Mouse (Mus musculus): ENCODE data around the gene Csrnp2. TPM values are rescaled to one million over a fixed set of nuclear protein-coding genes. Genes with fewer than 3 reads are reported as not detected.
A peak's percentile ranks its signal among the peaks of the same experiment; 100 is the strongest.

Csrnp2 gene
- polyA plus RNA-seq, 2 experiments: 0.58 to 0.59 TPM

GRCm38 (mm10) chr15:100457340-100457739 lies 37.9 kb downstream of the Csrnp2 start:
- Histone ChIP-seq H3K9ac (replicated peaks) (no peak overlapping the region), H3K4me2 (ENCODE audit: low read depth) (peak overlapping the region; percentile 50), H3K4me3 (ENCODE audit: insufficient read depth in 1 of 2, low read depth in 2 of 2, low read length in 2 of 2) (no peak overlapping the region), H3K4me1 (replicated peaks; ENCODE audit: control insufficient read depth in 2 of 2, insufficient read depth in 2 of 2, low read length in 1 of 2) (peaks cover 4 to 22% of the 10 kb centered on the region in 2 experiments; a peak in 3 of 4 replicates), H3K36me3 (replicated peaks; ENCODE audit: control insufficient read depth, insufficient read depth, low read depth) (no peaks in the 10 kb centered on the region), H3K27me3 (ENCODE audit: control insufficient read depth, insufficient read depth, low read length) (no peaks in the 10 kb centered on the region), H3K9me3 (ENCODE audit: control insufficient read depth, low read length) (no peaks in the 10 kb centered on the region), H3K27ac (no peak overlapping the region)
- TF ChIP-seq EP300 (IDR thresholded peaks at IDR 0.05; ENCODE audit: low read depth) (no peak), CTCF (IDR thresholded peaks at IDR 0.05; ENCODE audit: low read depth) (peak; percentile 98)
- DNase-seq (ENCODE audit: low read depth in 3 of 3, low spot score in 3 of 3): peak; percentile 58 to 67 (median 59)
- 3% methylated on average over 17 of the region's 17 CpGs for WGBS (ENCODE audit: insufficient replicate concordance)
- peak; percentile 61 for ATAC-seq (ENCODE audit: insufficient read depth)

DNA sequence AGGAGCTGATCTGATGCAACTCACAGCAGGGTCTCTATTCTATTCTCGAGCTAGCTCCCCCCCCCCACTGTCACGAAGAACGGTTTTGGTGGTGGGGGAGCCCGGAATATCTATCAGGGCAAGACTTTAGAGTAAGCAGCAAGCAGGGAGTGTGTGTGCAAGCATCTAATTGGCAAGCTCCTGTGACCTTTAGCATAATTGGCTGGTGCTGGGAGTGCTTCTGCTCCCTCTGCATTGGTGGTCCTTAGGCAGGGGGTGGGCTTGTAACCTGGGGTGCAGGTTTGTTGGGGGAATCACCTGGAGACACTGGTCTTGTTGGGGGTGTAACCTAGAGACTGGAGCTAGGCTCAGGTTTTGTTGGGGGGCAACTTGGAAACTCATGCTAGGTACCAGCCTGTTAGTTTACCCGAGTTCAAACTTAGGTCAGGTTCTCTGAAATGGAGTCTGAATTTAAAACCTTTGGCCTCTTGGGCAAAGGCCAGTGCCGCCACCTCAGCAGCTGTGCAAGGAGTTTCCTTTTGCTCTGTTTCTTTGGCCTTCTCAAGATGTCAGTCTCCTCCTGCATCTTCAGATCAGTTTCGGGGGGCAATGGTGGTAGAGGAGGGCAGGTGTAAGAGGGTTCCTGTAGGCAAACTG lies 38.8 kb downstream of the Csrnp2 start:
- peaks cover 4 to 19% of the 10 kb centered on the region in 2 experiments; a peak in 3 of 4 replicates for H3K4me1 ChIP-seq (replicated peaks; ENCODE audit: control insufficient read depth in 2 of 2, insufficient read depth in 2 of 2, low read length in 1 of 2)
- no peaks in the 10 kb centered on the region for H3K36me3 ChIP-seq (replicated peaks; ENCODE audit: control insufficient read depth, insufficient read depth, low read depth)
- ATAC-seq (ENCODE audit: insufficient read depth) (no peak), DNase-seq (ENCODE audit: low read depth in 3 of 3, low spot score in 3 of 3) (no peak)
- WGBS (ENCODE audit: insufficient replicate concordance): 61% methylated on average over 7 of the region's 7 CpGs
- H3K4me2 ChIP-seq (ENCODE audit: low read depth): no peak overlapping the region
- no peaks in the 10 kb centered on the region for H3K27me3 ChIP-seq (ENCODE audit: control insufficient read depth, insufficient read depth, low read length)
- H3K9ac ChIP-seq (replicated peaks): no peak overlapping the region
- TF ChIP-seq CTCF (IDR thresholded peaks at IDR 0.05; ENCODE audit: low read depth): no peak
- TF ChIP-seq EP300 (IDR thresholded peaks at IDR 0.05; ENCODE audit: low read depth): no peak
- no peak overlapping the region for H3K4me3 ChIP-seq (ENCODE audit: insufficient read depth in 1 of 2, low read depth in 2 of 2, low read length in 2 of 2)
- H3K9me3 ChIP-seq (ENCODE audit: control insufficient read depth, low read length): no peaks in the 10 kb centered on the region
- H3K27ac ChIP-seq: no peak overlapping the region

DNA sequence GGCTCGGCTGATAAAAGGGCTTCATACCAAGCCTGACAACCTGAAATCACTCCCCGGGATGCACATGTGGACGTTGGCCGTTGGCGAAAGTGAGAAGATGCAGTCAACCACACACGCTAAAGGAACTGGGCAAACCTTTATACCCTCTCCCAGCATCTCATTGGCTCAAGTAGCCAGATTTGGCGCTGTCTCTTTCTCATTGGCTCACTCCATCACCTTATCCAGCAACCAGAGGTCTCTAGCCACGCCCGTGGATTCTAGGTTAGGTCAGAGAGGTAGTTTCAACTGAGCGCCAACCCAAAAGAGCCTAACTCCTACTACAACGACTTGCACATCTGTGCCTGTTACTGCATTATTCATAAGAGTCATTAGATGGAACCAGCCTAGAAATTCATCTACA lies 42.8 kb downstream of the Csrnp2 start:
- Histone ChIP-seq H3K9ac (replicated peaks) (no peak overlapping the region), H3K27me3 (ENCODE audit: control insufficient read depth, insufficient read depth, low read length) (no peaks in the 10 kb centered on the region), H3K9me3 (ENCODE audit: control insufficient read depth, low read length) (no peaks in the 10 kb centered on the region), H3K27ac (no peak overlapping the region), H3K36me3 (replicated peaks; ENCODE audit: control insufficient read depth, insufficient read depth, low read depth) (no peaks in the 10 kb centered on the region), H3K4me3 (ENCODE audit: insufficient read depth in 1 of 2, low read depth in 2 of 2, low read length in 2 of 2) (no peak overlapping the region), H3K4me1 (replicated peaks; ENCODE audit: control insufficient read depth in 2 of 2, insufficient read depth in 2 of 2, low read length in 1 of 2) (peaks cover 0 to under 1% of the 10 kb centered on the region in 2 experiments; a peak in 2 of 4 replicates), H3K4me2 (ENCODE audit: low read depth) (no peak overlapping the region)
- TF ChIP-seq CTCF (IDR thresholded peaks at IDR 0.05; ENCODE audit: low read depth): no peak
- no peak for TF ChIP-seq EP300 (IDR thresholded peaks at IDR 0.05; ENCODE audit: low read depth)
- DNase-seq (ENCODE audit: low read depth in 3 of 3, low spot score in 3 of 3): no peak
- 62% methylated on average over 11 of the region's 11 CpGs for WGBS (ENCODE audit: insufficient replicate concordance)
- no peak for ATAC-seq (ENCODE audit: insufficient read depth)

DNA sequence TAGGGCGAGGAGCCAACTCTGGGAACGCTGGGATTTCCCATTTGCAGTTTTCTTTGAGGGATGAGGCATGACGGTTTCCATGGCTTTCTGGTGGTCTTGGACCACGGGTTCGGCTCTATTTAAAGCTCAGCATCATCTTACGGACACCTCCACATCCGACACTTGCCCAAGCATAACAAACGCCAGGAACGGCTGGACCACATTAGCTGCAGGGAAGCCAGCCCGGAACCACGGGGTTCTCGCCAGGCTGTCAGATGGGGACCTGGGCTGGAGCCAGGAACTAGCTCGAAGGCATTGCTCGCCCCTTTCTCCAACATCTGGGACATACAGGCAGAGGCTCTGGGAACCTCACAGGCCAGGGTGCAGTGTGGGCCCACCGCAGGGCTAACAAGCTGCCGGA lies 44.0 kb downstream of the Csrnp2 start:
- ATAC-seq (ENCODE audit: insufficient read depth) (no peak), DNase-seq (ENCODE audit: low read depth in 3 of 3, low spot score in 3 of 3) (no peak)
- H3K4me3 ChIP-seq (ENCODE audit: insufficient read depth in 1 of 2, low read depth in 2 of 2, low read length in 2 of 2): no peak overlapping the region
- H3K36me3 ChIP-seq (replicated peaks; ENCODE audit: control insufficient read depth, insufficient read depth, low read depth): no peaks in the 10 kb centered on the region
- TF ChIP-seq EP300 (IDR thresholded peaks at IDR 0.05; ENCODE audit: low read depth) (no peak), CTCF (IDR thresholded peaks at IDR 0.05; ENCODE audit: low read depth) (no peak)
- no peaks in the 10 kb centered on the region for H3K9me3 ChIP-seq (ENCODE audit: control insufficient read depth, low read length)
- no peak overlapping the region for H3K9ac ChIP-seq (replicated peaks)
- no peak overlapping the region for H3K27ac ChIP-seq
- H3K27me3 ChIP-seq (ENCODE audit: control insufficient read depth, insufficient read depth, low read length): no peaks in the 10 kb centered on the region
- no peak overlapping the region for H3K4me2 ChIP-seq (ENCODE audit: low read depth)
- WGBS (ENCODE audit: insufficient replicate concordance): 78% methylated on average over 16 of the region's 16 CpGs
- H3K4me1 ChIP-seq (replicated peaks; ENCODE audit: control insufficient read depth in 2 of 2, insufficient read depth in 2 of 2, low read length in 1 of 2): peaks cover 0 to 5% of the 10 kb centered on the region in 2 experiments; a peak in 1 of 4 replicates

DNA sequence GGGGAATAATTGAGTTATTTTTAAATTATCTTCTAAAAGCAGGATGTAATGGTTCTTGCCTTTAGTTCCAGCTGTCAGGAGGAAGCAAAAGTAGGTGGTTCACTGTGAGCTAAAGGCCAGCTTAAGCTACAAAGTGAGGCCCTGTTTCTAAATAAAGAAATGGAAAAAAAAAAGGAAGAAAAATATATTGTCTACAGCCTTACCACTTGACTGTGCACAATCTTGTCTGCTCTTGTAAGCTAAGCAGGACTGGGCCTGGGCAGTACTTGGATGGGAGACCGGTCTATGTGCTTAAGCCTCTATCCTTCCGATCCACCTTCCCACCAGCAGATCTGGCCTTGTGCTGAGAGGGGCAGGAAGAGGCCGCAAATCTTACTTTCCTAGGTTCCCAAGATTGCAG lies 45.8 kb downstream of the Csrnp2 start:
- Histone ChIP-seq H3K27ac (no peak overlapping the region), H3K36me3 (replicated peaks; ENCODE audit: control insufficient read depth, insufficient read depth, low read depth) (no peaks in the 10 kb centered on the region), H3K4me1 (replicated peaks; ENCODE audit: control insufficient read depth in 2 of 2, insufficient read depth in 2 of 2, low read length in 1 of 2) (peaks cover 0 to 5% of the 10 kb centered on the region in 2 experiments; a peak in 1 of 4 replicates), H3K9ac (replicated peaks) (no peak overlapping the region), H3K27me3 (ENCODE audit: control insufficient read depth, insufficient read depth, low read length) (no peaks in the 10 kb centered on the region), H3K4me3 (ENCODE audit: insufficient read depth in 1 of 2, low read depth in 2 of 2, low read length in 2 of 2) (no peak overlapping the region), H3K4me2 (ENCODE audit: low read depth) (no peak overlapping the region), H3K9me3 (ENCODE audit: control insufficient read depth, low read length) (no peaks in the 10 kb centered on the region)
- DNase-seq (ENCODE audit: low read depth in 3 of 3, low spot score in 3 of 3) (no peak), ATAC-seq (ENCODE audit: insufficient read depth) (no peak)
- TF ChIP-seq EP300 (IDR thresholded peaks at IDR 0.05; ENCODE audit: low read depth) (no peak), CTCF (IDR thresholded peaks at IDR 0.05; ENCODE audit: low read depth) (no peak)
- WGBS (ENCODE audit: insufficient replicate concordance): 90% methylated on average over 3 of the region's 3 CpGs

Measured in liver, embryonic 14.5 days (tissue).